Mouse (Mus musculus) liver, embryonic 14 days (tissue): Measurements from ENCODE around the gene Entpd6. TPM values are rescaled to one million over a fixed set of nuclear protein-coding genes. Genes with fewer than 3 reads are reported as not detected.

Experiments
- polyA plus RNA-seq: library from polyadenylated mRNA; depleted of rRNA; stranded (reverse); fragments of >200 nt; gene quantifications from 2 replicates; pipeline ENCODE4 v1.2.3, GENCODE M21; 2012; rRNA removed

Gene Entpd6
- 6.6 and 7.6 TPM in 2 replicates for polyA plus RNA-seq

GRCm38 (mm10) chr2:150748854-150749253 is at the start of gene Entpd6:
Entpd6 (plus strand) TSS chr2:150749042.

GRCm38 (mm10) chr2:150786251-150787180 is 37.7 kb downstream of the Entpd6 start, which contains the start of gene Pygb:
Pygb (plus strand) TSS chr2:150786735.

Other genes with a start within 250 kb of the Entpd6 start
- 2.8 and 3.9 TPM in 2 replicates for gene Cst7, start 178.6 kb upstream of the Entpd6 start, polyA plus RNA-seq
- 17.6 and 20.7 TPM in 2 replicates for gene Apmap, start 140.5 kb upstream of the Entpd6 start, polyA plus RNA-seq
- gene Acss1, start 80.5 kb upstream of the Entpd6 start, polyA plus RNA-seq = 31.3 and 36.9 TPM in 2 replicates
- gene Vsx1, start 59.7 kb upstream of the Entpd6 start, polyA plus RNA-seq = not detected in 2 replicates
- 11.9 and 14.0 TPM in 2 replicates for gene Pygb, start 37.7 kb downstream of the Entpd6 start, polyA plus RNA-seq
- 9.8 and 11.2 TPM in 2 replicates for gene Abhd12, start 155.7 kb downstream of the Entpd6 start, polyA plus RNA-seq
- 29.7 and 35.4 TPM in 2 replicates for gene Gins1, start 156.4 kb downstream of the Entpd6 start, polyA plus RNA-seq